Mouse (Mus musculus): ENCODE results near the gene Kmt5b. TPM values are rescaled to one million over a fixed set of nuclear protein-coding genes. Genes with fewer than 3 reads are reported as not detected.
A peak's percentile ranks its signal among the peaks of the same experiment; 100 is the strongest.

The Kmt5b gene
- polyA plus RNA-seq, 1 experiment from 2014 or later, result 17.9 TPM

DNA sequence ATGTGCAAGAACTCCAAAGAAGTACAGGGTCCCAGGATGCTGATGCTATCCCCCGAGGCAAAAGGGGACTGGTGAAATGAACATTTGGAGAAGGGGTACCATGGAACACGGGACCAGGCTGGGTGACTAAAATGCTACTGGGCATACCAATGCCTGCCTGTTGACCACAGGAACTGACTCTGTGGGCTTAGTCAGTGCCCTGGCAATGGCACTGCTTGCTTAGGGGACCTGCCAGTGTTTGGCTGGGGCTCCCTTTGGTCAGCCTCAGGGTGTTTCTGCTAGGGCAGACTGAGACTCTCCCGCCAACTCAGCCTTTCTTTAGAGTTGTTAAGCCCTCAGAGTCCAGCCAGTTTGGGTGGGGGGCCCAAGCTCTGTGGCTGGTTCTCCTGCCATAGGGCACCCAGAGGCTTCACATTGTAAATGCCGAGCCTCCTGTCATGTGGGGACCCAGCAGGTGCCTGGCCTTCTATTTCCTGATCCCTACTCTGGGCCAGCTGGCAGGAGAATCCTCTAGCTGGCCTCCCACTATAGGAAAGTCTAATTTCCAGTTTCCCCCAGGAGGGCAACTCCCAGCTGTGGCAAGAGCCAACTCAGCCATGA, 1.9 kb upstream of the Kmt5b start:
- WGBS, result 72% methylated on average over 4 of the region's 4 CpGs
- H3K9me3 ChIP-seq (ENCODE audit: control insufficient read depth, low read length), result no peaks in the 10 kb centered on the region
- no peak overlapping the region for H3K4me3 ChIP-seq (ENCODE audit: low read depth, low read length)
- no peaks in the 10 kb centered on the region for H3K27me3 ChIP-seq (replicated peaks; ENCODE audit: control insufficient read depth, insufficient read depth, low read length)
- no peak overlapping the region for H3K27ac ChIP-seq (ENCODE audit: low read depth, low read length)
- H3K4me2 ChIP-seq, result no peak overlapping the region
- DNase-seq (ENCODE audit: low spot score) (no peak), ATAC-seq (replicated peaks; ENCODE audit: low FRiP score) (no peak)
- H3K4me1 ChIP-seq (replicated peaks; ENCODE audit: control insufficient read depth, insufficient read depth, low read length), result peaks cover 11% of the 10 kb centered on the region
- H3K9ac ChIP-seq (ENCODE audit: low read depth, low read length), result no peak overlapping the region
- H3K36me3 ChIP-seq (ENCODE audit: control insufficient read depth, insufficient read depth, low read length), result no peaks in the 10 kb centered on the region

DNA sequence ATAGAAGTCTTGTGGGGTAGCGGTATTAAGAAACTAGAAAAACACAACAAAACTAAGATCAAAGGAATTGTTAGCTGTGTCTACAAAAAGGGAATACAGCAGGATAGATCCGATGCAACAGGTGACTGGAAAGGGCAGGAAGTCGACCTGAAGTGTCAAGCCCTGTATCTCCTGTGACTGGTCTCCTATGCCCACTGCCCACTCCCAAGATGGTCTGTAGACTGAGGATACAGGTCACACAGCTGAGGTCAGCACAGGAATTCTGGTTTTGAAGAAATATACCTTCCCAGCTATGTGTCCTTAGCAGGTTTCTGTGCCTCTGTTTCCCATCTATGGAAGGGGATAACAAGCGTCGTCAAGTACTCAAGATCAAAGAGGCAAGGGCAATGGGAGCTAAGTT, 843 bp upstream of the Kmt5b start:
- Histone ChIP-seq H3K9me3 (ENCODE audit: control insufficient read depth, low read length) (no peaks in the 10 kb centered on the region), H3K36me3 (ENCODE audit: control insufficient read depth, insufficient read depth, low read length) (no peaks in the 10 kb centered on the region), H3K4me2 (peak overlapping the region; percentile 97; the same call in 1 of the 2 replicates), H3K9ac (ENCODE audit: low read depth, low read length) (no peak overlapping the region; the same call in 1 of the 2 replicates), H3K27ac (ENCODE audit: low read depth, low read length) (no peak overlapping the region), H3K27me3 (replicated peaks; ENCODE audit: control insufficient read depth, insufficient read depth, low read length) (no peaks in the 10 kb centered on the region), H3K4me1 (replicated peaks; ENCODE audit: control insufficient read depth, insufficient read depth, low read length) (peaks cover 11% of the 10 kb centered on the region), H3K4me3 (ENCODE audit: low read depth, low read length) (no peak overlapping the region; the same call in 1 of the 2 replicates)
- ATAC-seq (replicated peaks; ENCODE audit: low FRiP score) (no peak), DNase-seq (ENCODE audit: low spot score) (no peak)
- 83% methylated on average over 5 of the region's 5 CpGs for WGBS

DNA sequence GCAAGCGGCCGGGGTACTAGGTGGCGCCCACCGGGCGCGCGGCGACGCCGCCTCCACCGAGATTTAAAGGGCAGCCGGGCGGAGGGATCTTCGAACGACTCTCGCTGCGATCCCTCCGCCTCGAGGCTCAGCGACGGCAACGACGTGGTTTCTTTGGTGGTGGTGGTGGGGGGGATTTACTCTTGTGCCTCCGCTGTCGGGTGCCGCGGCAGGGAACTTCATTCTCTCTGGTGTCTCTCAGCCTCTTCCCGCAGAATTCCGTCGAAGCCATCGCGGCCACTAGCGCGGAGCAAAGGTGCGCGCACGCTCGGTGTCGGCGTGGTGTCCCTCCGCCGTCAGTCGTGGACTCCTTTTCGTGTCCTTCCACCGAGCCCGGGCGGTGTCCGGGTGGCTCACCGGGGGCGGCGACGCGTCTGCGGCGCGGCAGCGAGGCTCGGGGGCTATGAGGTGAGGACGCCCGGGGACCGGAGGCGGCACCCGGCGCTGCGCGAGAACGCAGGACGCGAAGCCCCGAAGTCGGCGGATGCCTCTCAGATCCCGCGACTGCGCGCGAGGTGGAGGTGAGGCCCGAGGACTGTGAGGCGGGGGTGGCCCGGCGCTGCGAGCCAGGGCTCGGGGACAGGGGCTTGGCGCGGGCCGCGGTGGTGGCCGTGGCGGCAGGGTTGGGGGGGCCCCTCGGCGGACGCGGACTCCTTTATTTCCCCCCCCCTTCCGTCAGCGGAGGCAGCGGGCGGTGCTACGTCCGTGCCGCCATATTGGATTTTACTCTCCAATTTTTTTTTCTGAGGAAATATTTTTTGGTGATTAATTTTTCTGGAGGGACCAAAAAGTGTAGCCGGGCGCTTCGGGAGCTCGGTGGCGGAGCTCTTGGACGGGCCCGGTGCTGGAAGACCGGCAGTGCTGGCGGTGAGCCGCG, 818 bp downstream of the Kmt5b start:
- Histone ChIP-seq H3K9me3 (ENCODE audit: control insufficient read depth, low read length) (no peaks in the 10 kb centered on the region), H3K27ac (ENCODE audit: low read depth, low read length) (peak overlapping the region; percentile 100), H3K9ac (ENCODE audit: low read depth, low read length) (peak overlapping the region; percentile 100), H3K4me2 (peak overlapping the region; percentile 97), H3K4me3 (ENCODE audit: low read depth, low read length) (peak overlapping the region; percentile 99), H3K27me3 (replicated peaks; ENCODE audit: control insufficient read depth, insufficient read depth, low read length) (no peaks in the 10 kb centered on the region), H3K36me3 (ENCODE audit: control insufficient read depth, insufficient read depth, low read length) (no peaks in the 10 kb centered on the region), H3K4me1 (replicated peaks; ENCODE audit: control insufficient read depth, insufficient read depth, low read length) (peaks cover 11% of the 10 kb centered on the region)
- WGBS, result under 1% methylated on average over 111 of the region's 111 CpGs
- DNase-seq (ENCODE audit: low spot score) (peak; percentile 89), ATAC-seq (replicated peaks; ENCODE audit: low FRiP score) (peak; percentile 56)

DNA sequence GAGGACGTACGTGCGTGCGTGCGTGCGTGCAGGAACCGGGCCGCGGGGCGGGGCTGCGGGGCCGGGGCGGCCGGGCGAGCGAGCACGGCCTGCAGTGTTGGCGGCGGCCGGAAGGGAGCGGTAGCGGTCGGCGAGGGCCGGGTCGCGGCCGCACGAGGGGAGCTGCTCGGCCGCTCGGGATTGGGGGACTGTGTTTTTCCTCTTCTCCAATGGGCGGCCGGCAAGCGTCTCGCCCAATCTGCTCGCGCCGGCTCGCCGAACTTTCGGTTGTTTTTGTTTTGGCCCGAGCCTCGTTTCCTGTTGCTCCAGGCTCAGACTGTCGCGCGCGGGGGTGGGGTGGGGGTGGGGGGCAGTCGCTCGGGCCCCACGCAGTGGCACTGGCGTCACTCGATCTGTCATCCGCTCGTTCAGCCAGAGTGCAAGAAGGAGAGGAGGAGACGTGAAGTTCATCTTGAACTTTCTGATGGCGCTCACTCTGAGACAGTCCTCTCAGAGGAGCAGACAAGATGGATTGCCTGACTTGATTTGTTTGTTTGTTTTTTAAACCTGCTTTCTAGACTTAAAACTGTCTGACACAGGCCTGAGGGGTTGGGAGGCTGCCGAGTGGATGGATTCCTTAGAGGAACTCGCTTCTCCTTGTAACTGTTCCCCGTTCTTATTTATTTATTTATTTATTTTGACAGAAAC, 1.6 kb downstream of the Kmt5b start:
- Histone ChIP-seq H3K9ac (ENCODE audit: low read depth, low read length) (peak overlapping the region; percentile 100), H3K4me2 (peak overlapping the region; percentile 97), H3K27ac (ENCODE audit: low read depth, low read length) (peak overlapping the region; percentile 100), H3K36me3 (ENCODE audit: control insufficient read depth, insufficient read depth, low read length) (no peaks in the 10 kb centered on the region), H3K27me3 (replicated peaks; ENCODE audit: control insufficient read depth, insufficient read depth, low read length) (no peaks in the 10 kb centered on the region), H3K4me3 (ENCODE audit: low read depth, low read length) (peak overlapping the region; percentile 99), H3K4me1 (replicated peaks; ENCODE audit: control insufficient read depth, insufficient read depth, low read length) (peaks cover 11% of the 10 kb centered on the region), H3K9me3 (ENCODE audit: control insufficient read depth, low read length) (no peaks in the 10 kb centered on the region)
- peak; percentile 94 for ATAC-seq (replicated peaks; ENCODE audit: low FRiP score)
- peak; percentile 95 for DNase-seq (ENCODE audit: low spot score)
- under 1% methylated on average over 60 of the region's 60 CpGs for WGBS

DNA sequence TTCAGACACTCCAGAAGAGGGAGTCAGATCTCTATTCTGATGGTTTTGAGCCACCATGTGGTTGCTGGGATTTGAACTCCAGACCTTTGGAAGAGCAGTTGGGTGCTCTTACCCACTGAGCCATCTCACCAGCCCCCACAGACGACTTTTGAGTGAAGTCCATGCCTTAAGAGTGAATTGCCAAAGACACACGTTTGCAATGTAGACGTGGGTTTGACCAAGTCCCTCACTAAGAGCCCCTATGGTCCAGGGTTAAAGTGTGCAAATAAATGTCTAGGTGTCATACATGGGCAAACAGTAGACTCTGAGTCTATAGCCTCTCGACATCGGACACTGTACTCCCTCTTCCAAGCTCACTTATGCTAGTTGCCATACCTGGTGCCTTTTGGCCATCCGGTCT, 2.3 kb downstream of the Kmt5b start:
- no peak for ATAC-seq (replicated peaks; ENCODE audit: low FRiP score)
- Histone ChIP-seq H3K27me3 (replicated peaks; ENCODE audit: control insufficient read depth, insufficient read depth, low read length) (no peaks in the 10 kb centered on the region), H3K4me2 (peak overlapping the region; percentile 97), H3K27ac (ENCODE audit: low read depth, low read length) (no peak overlapping the region), H3K4me3 (ENCODE audit: low read depth, low read length) (peak overlapping the region; percentile 99), H3K36me3 (ENCODE audit: control insufficient read depth, insufficient read depth, low read length) (no peaks in the 10 kb centered on the region), H3K9me3 (ENCODE audit: control insufficient read depth, low read length) (no peaks in the 10 kb centered on the region), H3K4me1 (replicated peaks; ENCODE audit: control insufficient read depth, insufficient read depth, low read length) (peaks cover 11% of the 10 kb centered on the region), H3K9ac (ENCODE audit: low read depth, low read length) (no peak overlapping the region; the same call in 1 of the 2 replicates)
- 86% methylated on average over 6 of the region's 6 CpGs for WGBS
- DNase-seq (ENCODE audit: low spot score), result no peak

DNA sequence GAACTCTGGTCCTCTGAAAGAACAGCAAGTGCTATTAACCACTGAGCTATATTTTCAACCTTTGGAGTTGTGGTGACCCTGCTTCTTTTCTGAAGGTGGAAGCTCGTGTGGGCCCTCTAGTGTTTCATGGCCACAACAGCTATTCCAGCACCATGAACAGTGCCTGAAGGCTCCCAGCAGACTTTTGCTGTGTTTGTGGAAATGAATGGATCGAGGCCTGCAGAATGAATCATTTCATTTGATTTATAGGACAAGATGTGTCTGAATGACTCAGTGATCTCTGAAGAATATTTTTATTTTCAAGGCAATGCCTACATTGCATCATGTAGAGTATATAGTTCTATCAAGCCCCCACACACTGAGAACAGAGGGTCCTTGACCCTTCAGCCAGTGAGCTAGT, 6.9 kb downstream of the Kmt5b start:
- Histone ChIP-seq H3K9me3 (ENCODE audit: control insufficient read depth, low read length) (no peaks in the 10 kb centered on the region), H3K27ac (ENCODE audit: low read depth, low read length) (no peak overlapping the region), H3K4me1 (replicated peaks; ENCODE audit: control insufficient read depth, insufficient read depth, low read length) (peaks cover 6% of the 10 kb centered on the region), H3K27me3 (replicated peaks; ENCODE audit: control insufficient read depth, insufficient read depth, low read length) (no peaks in the 10 kb centered on the region), H3K4me2 (no peak overlapping the region), H3K36me3 (ENCODE audit: control insufficient read depth, insufficient read depth, low read length) (no peaks in the 10 kb centered on the region), H3K9ac (ENCODE audit: low read depth, low read length) (no peak overlapping the region), H3K4me3 (ENCODE audit: low read depth, low read length) (no peak overlapping the region)
- DNase-seq (ENCODE audit: low spot score), result no peak
- no peak for ATAC-seq (replicated peaks; ENCODE audit: low FRiP score)
- WGBS, result 65% methylated on average over 2 of the region's 2 CpGs

DNA sequence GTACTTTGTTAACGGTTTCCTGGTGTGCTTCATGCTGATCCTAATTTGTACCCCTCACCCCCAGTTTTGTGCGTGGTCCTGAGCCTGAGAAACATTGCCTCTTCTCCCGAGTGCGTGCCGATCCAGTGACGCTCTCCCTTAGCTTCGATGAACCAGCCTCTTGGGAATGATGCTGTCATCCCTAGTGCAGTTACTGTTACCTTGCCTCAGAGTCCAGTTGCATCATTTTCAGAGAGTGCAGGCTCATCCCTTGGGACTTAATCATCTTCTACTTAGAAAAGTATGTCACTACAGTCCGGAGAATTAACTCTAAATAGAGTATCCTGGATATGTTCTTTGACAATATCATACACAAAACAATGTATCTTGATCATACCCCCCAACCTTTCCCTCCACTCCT, 11.5 kb downstream of the Kmt5b start:
- H3K36me3 ChIP-seq (ENCODE audit: control insufficient read depth, insufficient read depth, low read length), result peaks cover 7% of the 10 kb centered on the region
- no peak overlapping the region for H3K4me3 ChIP-seq (ENCODE audit: low read depth, low read length)
- H3K4me2 ChIP-seq, result no peak overlapping the region
- no peaks in the 10 kb centered on the region for H3K4me1 ChIP-seq (replicated peaks; ENCODE audit: control insufficient read depth, insufficient read depth, low read length)
- no peaks in the 10 kb centered on the region for H3K27me3 ChIP-seq (replicated peaks; ENCODE audit: control insufficient read depth, insufficient read depth, low read length)
- H3K9ac ChIP-seq (ENCODE audit: low read depth, low read length), result no peak overlapping the region
- H3K27ac ChIP-seq (ENCODE audit: low read depth, low read length), result no peak overlapping the region
- no peaks in the 10 kb centered on the region for H3K9me3 ChIP-seq (ENCODE audit: control insufficient read depth, low read length)
- no peak for ATAC-seq (replicated peaks; ENCODE audit: low FRiP score)
- no peak for DNase-seq (ENCODE audit: low spot score)
- 90% methylated on average over 8 of the region's 8 CpGs for WGBS

DNA sequence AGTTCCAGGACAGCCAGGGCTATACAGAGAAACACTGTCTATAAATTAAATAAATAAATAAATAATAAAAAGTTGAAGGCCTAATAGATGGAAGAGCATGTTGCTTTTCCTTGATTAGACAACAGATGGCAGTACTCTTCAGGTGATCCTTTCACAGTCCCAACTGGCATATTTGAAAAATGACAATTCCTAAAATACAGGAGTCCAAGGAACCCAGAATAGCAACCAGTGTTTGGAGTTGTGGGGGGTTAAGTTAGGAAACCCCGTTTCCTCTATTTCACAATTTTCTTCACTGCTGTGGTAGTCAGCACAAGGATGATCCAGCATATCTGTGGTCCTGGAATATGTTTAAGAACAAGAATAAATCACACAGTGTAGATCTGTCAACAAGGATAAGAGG, 22.9 kb downstream of the Kmt5b start:
- no peak overlapping the region for H3K4me3 ChIP-seq (ENCODE audit: low read depth, low read length)
- no peak overlapping the region for H3K4me2 ChIP-seq
- DNase-seq (ENCODE audit: low spot score), result no peak
- no peaks in the 10 kb centered on the region for H3K9me3 ChIP-seq (ENCODE audit: control insufficient read depth, low read length)
- ATAC-seq (replicated peaks; ENCODE audit: low FRiP score), result no peak
- H3K27ac ChIP-seq (ENCODE audit: low read depth, low read length), result no peak overlapping the region
- 83% methylated on average over 1 of the region's 1 CpGs for WGBS
- no peak overlapping the region for H3K9ac ChIP-seq (ENCODE audit: low read depth, low read length)
- no peaks in the 10 kb centered on the region for H3K27me3 ChIP-seq (replicated peaks; ENCODE audit: control insufficient read depth, insufficient read depth, low read length)
- peaks cover 6% of the 10 kb centered on the region; the same call in 1 of the 2 replicates for H3K36me3 ChIP-seq (ENCODE audit: control insufficient read depth, insufficient read depth, low read length)
- peaks cover 7% of the 10 kb centered on the region for H3K4me1 ChIP-seq (replicated peaks; ENCODE audit: control insufficient read depth, insufficient read depth, low read length)

Data from liver, embryonic 11.5 days (tissue).